Mouse (Mus musculus) urinary bladder, postnatal 36 days (tissue): ENCODE data around the gene Antxr2.

Experiments
- DNase-seq, 2 experiments: peaks; one replicate each; pipeline ENCODE4 v3.0.0; 2022; ENCODE audit warnings: low spot score in 2 of 2, mixed read lengths in 1 of 2

Gene Antxr2

DNA sequence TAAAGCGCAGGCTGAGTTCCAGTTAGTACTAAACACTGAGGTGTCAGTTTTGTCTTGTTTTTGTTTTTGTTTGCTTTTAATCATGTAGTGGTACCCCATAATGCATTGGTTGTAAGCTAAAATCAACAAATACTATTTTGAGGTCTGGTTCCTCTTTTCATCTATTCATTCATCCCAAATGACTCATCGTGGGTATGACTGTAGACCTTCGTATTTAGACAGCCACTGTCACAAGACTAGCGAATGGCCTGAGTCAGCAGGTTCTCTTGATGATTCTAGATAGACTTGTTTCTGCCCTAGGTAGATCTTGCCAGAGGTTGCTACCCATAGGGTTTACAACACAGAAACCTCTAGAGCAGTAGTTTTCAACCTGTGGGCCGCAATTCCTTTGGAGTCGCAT is 116.9 kb downstream of the Antxr2 start:
- DNase-seq: no peak

DNA sequence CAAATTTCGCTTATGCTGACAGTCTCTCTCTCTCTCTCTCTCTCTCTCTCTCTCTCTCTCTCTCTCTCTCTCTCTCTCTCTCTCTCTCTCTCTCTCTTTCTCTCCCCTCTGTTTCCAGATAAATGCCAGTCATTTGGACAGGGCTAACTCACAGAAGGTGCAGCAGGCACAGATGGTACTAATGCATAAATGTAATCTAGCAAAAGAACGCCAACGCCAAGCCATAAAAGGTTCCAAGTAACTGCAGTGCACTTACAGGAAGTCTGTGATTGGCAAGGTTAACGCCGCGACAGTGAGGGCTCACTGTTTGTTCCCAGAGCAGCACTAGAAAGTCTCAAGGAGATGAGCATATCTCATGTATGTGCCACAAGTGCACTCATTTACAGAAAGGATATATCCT is 123.4 kb downstream of the Antxr2 start:
- no peak for DNase-seq

DNA sequence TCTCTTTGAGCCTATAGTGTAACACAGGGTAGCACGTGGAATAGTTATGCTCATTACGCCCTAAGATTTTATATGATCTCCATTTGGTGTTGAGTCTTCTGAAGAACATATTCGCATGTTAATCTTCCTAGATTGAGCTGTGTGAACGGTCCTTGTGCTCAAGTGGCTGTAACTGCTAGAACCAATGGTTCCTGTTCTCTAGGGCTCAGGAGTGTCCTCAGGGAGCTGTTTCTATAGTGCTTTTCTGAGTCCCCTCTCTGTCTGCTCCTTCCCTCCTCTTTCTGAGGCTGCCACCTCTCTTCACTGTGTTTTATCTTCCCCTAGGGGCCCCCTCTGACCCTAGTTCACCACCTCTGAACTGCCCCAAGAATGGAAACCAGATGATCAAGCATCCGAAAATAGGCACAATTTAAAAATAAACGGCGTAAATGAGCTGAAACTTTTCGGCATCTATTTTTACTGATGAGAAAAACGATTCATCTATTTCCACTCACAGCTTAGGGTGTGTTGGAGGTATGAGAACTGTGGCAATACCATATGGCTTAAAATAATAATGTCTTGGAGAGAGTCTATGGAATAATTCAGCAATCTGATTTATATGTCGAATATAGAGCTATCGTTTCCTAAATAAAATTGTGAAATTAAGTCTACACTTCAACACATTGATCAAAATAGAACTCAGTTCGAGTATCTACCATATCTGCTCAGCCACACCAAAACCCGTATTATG is 124.1 kb downstream of the Antxr2 start:
- no peak for DNase-seq

DNA sequence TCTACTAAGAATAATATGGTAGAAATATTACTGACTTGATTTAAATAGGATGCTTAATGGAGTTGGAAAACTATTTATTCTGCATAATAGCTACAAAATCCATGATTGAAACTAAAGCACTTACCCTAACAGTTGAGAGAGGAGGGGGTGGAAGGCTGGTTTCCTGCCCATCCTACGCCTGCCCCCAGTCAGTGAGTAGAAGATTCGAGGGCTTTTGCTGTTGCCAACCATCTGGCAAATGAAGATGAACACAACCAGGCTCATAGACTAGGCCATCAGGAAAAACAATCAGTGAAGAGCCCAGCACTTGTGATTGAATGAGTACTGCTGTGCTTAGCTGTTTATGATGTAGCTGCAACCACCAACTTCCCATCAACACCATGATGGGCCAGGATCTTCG is 125.0 kb downstream of the Antxr2 start:
- DNase-seq: no peak

DNA sequence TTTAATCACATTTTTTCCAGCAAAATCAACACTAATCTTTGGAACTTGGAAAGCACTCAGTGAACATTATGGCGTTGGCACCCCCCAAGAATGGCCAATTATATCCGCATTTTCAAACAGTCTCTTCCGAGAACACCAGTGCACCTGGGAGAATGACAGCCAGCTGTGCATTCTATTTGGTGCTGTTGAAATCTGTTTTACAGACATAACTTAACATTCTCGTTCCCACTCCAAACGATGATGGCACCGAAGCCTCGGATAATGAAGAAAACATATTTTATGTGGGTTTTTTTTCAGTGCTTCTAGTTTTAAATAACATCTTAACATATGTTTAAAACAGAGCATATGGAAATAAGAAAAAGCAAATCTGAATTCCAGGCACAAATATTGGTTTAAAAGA is 129.7 kb downstream of the Antxr2 start:
- DNase-seq: no peak

DNA sequence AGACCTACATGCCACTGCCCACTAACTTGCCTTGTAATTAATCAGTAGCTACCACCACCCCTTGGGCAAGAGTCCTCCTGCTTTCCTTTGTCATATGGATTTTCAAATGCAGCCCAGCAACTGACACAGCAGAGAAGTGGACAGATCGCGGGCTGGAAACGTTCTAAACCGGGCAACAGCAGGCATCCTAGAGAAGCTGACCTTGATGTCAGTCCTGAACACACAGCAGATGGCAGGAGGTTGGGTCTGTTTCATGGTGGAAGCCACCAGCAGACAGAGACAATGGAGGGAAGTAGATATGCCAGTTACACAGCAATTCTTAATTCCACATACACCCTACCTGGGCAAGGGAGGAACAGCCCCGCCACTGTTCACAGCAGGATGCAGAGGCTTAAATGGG is 131.5 kb downstream of the Antxr2 start:
- no peak for DNase-seq

DNA sequence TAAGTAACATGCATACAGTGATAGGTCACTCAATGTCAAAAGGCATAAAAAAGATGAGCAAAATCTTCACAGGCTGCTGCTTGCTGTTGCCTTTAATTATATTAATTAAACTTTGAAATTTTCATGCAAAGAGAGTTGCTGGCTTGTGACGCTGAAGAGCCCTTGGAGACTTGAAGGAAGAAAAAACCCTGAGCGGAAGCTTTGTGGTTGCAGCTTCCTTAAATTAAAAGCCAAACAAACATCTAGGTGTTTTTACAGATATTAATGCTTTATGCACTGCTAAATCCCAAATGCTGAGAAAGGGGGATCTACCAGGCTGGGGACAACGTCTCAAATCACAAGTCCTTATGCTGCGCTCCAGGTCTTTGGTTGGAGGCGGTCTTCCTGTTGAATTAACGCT is 145.4 kb downstream of the Antxr2 start:
- no peak for DNase-seq

DNA sequence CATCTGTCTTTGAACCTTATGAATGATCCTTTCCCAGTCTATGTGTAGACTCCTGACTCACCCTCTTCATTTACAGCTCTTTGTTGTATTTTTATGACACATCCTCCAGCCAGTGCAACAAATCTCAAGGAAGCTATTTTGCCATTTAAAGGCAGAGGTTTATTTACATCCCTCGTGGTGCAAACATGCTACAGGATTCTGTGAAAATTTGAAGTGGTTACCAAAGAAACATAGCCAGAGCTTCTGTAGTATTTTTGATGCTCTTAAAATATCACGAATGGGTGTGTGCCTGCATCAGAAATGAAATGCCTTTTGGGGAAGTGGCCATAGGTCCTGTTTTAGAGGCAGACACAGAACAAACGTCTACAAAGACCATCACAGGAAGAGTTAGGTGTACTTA is 146.7 kb downstream of the Antxr2 start:
- DNase-seq: no peak

DNA sequence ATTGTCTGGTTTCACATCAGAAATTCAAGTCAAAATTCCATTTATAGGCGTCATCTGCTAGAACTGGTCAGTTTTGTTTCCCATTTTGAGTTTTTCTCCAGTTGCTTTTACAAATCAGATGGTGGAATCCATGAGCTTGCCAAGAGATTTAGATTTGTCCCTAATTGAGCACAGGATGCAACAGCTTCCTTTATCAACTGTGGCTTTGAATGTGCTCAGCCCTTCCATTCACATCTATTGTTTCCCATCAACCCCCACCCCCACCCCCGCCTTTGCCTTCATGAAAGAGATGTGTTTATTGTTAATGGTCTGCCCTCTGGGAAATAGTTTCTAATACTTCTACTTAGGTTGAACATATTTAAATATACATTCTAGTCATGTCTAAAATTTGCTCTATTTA is 149.4 kb downstream of the Antxr2 start:
- DNase-seq: no peak

DNA sequence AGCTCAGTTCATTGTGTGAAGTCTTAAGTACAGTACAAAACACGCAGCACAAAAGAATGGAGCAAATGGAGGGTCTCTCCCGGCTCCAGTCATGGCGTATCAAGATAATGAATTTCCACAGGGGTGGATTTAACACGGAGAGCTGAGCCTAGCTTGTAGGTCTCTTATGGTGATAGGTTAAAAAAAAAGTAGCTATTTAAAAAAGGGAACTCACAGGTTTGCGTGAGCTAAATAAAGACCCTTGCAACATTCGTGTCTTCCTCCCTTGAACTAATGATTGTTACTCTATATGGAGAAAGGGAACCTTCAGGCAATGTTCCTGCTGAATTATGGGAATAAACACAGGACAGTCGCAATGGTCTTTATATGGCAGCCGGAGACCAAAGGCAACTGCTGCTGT is 150.7 kb downstream of the Antxr2 start:
- no peak for DNase-seq

DNA sequence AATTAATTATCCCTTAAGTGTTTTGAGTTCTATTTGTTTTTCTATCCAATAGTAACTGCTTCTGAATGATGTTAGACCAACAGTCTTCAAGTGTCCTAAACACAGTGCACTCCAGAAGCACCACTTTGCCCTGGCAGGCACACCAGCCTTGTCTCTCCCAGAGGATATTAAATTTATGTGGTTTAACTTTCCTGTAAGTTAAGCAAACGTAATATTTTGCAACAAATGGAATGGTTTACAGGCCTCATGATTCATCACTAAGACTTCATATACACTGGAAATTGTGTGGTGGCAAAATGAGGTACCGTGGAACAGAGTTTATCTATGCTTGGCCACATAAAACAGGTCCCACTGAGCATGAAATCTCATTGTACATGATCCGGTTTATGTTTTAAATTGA is 152.0 kb downstream of the Antxr2 start:
- DNase-seq: no peak

DNA sequence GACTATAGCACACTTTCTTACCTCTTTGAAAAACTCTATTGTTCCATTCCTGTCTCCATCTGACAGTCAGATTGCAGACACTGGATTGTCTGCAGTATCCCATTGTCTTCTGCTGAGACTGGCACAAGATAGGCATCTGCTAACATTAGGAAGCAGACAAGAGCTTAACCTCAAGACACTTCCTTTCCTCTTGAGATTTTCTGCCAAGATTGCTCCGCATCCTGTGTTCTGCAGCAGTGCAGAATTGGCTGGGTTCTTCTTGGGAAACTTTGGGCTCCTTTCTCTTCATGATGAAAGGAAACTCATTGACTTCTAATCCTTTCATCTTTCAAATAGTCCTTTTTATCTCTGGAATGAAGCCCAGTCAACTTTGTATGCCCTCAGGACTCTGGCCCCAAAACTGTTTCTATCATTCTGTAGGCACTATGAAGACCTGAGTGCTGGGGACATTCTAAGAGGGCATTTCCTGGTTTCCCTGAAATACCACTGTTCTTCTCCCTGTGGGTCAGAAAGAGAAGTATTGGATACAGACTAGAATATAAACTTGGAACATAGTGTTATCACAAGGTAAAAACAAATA is 152.5 kb downstream of the Antxr2 start:
- no peak for DNase-seq

DNA sequence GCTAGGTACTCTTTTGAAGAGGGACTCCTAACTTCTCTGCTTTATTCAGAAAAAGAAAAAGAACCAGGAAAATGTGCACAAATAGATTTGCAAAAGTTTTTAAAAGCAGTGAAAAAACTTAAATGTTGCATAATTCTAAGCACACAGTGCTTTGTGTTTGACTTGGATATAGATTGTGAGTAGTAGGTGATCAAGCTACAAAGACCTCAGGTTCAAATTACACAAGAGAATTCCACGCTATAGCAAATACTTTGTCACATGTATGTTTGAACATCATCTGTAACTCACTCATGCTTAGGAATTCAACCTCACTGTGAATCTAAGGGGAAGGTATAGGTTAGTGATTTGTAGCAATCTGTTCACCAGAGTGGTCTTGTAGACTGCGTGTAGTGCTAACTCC is 153.9 kb downstream of the Antxr2 start:
- DNase-seq: no peak

DNA sequence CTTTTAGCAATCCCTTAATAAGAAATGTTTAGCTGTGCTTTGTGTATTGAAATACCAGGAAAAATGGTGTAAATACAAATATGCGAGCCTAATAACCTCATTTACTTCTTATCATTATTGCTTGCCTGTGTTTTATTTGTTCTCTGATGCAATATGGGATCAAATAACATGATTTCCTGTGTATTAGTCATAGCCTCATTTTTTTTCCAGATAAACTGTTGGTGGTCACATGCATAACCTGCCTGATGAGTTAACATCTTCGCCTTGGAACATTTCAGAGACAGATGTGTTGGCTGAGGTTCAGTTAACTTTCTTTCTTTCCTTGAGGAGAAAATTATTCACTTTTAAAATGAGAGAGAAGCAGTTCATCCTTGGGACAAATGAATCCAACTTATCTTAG is 162.9 kb downstream of the Antxr2 start:
- DNase-seq: no peak

DNA sequence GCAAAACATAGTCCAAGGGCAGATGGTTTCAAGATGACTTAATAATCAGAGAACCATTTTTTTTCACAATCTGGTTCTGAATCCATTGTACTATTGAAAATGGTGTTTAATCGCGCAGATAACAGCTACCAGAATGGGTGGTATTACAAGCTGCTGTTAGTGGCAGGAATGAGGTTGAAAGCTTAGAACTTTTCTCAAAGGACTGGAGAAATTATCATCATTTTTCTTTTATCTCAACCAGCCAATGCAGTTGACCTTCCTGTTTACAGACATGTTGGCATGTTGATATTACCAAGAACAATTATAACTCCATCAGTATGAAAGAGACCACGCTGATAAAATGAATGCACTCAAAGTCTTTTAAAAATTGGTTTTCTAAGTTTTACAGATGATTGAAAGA is 163.9 kb downstream of the Antxr2 start:
- no peak for DNase-seq

DNA sequence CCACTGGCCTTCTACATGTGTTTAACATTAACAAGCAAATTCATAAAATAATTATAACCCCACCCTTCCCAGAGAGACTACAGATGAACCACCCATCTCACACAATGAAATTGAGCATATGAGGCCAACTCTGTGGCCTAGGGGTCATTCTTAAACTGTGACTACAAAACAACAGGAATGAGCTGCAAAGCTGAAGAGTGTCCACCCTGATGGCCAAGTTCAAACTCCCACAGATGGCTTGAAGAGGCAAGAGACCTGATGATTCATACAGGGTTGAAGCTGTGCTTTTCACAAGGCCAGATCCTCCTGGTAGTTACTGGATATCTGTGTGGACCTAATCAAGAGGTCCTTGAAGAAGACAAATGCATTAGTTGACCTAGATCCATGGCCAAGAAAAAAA is 173.7 kb downstream of the Antxr2 start:
- DNase-seq: no peak

DNA sequence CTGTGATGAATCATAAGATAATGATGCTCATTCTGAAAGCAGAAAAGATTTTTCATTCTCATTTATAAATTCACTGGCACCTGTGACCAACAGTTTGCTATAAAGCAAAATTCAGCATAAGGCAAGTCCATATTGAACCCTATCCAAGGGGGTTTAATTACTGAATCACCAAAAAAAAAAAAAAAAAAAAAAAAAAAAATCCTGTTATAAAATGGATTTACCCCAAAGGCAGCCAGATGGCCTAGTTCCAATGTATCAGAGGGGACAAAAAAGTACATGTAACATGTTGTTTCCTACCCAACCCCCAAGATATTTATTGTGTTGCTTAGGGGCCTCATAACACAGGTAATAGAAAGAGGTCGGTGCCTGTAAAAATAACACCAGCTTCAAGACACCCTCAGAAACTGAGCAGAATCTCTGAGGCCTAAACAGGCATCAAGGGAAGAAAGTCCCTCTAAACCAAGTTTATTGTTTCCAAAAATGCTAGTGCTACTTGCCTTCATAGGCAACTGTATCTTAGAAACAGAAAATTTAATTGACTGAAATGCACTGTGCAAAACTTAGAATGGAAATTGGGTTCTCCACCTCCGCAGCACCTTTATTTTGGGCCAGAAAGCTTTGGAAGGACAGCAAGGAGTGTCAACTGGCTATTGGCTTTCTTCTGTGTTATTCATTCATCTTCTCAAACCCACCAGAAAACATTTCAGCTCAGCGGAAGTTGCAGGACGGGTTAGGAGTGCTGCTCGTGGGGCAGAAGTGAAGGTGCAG is 178.7 kb downstream of the Antxr2 start:
- DNase-seq: no peak

DNA sequence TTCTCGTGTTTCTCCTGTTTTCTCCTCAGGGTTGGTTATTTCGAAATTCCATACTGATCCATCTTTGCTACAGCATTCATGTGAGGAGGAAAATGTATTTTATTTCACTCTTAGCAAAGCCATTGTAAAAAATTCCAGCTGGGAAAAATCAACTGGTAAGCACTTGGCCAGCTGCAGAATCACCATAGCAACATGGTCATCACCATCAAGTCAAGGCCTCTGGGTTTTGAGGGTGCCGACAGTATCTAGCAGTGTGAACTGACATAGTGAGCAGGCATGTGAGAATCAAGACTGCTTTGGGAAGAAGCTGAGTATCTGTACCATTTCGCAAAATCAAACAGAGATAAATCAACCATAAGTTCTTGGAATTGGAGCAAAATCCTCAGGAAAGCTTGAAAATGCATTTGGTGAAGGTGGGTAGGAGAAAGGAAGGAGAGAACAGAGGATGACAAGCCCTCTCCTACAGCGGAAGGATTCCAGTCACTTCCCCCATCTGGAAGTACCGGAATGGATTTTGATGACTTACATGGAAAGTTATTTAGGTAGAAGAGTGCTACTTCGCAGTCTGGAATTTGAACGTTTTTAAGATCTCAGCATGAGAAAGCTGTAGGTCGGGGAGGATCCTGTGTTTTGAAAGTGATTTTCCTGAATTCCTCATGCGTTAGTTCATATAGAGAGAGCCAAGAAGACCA is 183.5 kb downstream of the Antxr2 start:
- DNase-seq: no peak

DNA sequence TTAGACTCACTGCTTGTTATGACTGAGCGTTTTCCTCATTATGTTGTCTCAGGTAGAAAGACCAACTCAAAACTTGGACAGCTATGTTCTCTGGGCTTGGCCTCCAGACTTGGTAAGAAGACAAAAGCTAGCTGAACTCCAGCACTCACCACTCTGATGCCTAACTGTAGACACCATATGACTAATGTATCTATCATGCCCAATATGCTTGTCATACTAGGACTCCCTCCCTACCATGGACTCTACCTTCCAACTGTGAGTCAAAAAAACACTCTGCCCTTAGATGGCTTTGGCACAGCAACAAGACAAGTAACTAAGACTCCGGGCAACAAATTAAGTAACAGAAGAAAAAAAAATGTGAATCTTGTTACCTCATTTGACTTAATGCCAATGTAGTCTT is 184.3 kb downstream of the Antxr2 start:
- DNase-seq: no peak

DNA sequence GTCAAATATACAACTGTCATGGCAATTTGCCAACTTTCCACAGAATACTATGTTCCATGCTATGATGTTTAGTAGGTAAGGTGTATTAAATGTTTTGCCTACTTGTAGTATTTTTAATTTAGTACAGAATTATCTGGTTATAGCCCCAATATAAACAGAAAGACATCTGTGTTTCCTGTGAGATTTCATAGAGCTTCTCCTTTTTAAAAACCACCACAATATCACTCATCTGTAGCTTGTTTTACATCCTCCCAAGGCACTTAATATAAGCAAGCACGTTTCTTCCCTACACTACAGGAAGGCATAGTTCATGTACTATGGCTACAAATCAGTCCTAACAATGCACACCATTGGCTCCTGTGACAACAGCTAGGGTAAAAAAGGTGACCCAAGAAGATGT is 188.8 kb downstream of the Antxr2 start:
- DNase-seq: no peak

DNA sequence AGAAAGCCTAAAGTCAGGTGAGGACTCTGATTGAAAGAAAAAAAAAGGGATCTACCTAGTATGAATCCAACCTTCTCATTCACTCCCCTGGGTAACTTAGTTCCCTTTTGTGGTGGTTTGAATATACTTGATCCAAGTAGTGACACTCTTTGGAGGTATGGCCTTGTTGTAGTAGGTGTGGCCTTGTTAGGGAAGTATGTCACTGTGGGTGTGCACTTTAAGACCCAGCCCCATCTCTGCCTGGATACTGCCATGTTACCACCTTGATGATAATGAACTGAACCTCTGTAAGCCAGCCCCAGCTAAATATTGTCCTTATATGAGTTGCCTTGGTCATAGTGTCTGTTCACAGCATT is 190.9 kb downstream of the Antxr2 start:
- no peak for DNase-seq

DNA sequence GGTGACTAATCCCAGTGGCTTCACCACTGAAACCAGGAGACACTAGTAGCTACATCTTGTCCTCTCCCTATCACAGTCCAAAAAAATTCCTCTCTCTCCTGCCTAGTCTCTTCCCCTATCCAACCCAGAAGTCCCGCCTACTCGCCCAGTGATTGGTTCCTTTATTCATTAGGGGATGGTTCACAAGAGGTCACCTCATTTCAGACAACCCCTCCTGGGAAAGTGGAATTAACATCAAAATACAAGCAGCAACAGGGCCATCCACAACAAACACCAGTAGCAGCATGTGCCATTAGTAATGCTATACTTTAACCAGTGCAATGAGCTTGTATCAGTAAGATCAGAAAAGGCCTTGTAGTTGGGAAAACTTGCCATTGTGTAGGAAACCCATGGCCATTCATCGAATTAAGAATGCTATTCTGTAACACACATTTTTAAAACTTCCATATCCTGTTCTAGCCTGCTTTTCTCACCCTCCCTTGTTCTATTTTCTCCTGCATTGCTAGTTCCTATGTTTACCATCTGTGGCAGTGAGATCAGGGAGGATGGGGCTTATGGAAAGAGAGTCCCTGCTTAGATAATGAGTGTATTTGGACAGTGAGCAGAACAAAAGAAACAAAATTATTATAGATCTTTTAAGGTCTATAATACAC is 191.4 kb downstream of the Antxr2 start:
- no peak for DNase-seq
